Mouse (Mus musculus): ENCODE data around the gene Erf.

- TF ChIP-seq GATA1 (IDR thresholded peaks at IDR 0.05; ENCODE audit: borderline replicate concordance, low read length) (no peak), FLI1 (IDR thresholded peaks at IDR 0.05; ENCODE audit: low read length) (no peak)
Measured at GRCm38 (mm10) chr7:25286989-25287388, 36.4 kb upstream of the Erf start.

Measured in megakaryocyte, embryonic 14.5 days (primary cell).